Mouse (Mus musculus) spleen, adult 2 months (tissue): ENCODE results near the gene G6pc3. TPM values are rescaled to one million over a fixed set of nuclear protein-coding genes. Genes with fewer than 3 reads are reported as not detected.
A peak's percentile ranks its signal among the peaks of the same experiment; 100 is the strongest.

Source experiments
- DNase-seq, 2 experiments: peaks; one replicate each; pipeline versions ENCODE4 v3.0.0 to v3.0.0-alpha.2; 2012 to 2021; ENCODE audit warnings: low spot score in 2 of 2, low read depth in 1 of 2
- H3K27ac ChIP-seq: fragments of 200-500 bp; 2 replicates; pipeline ENCODE4 v1.5.1; 2012; ENCODE audit warnings: low read length, inconsistent platforms; ENCODE audit not compliant: insufficient read depth
- H3K27me3 ChIP-seq: fragments of 200-500 bp; 2 replicates; pipeline ENCODE4 v1.6.1; 2012; ENCODE audit warnings: mild to moderate bottlenecking, moderate library complexity, low read length, inconsistent platforms; ENCODE audit not compliant: control insufficient read depth, insufficient read depth
- H3K36me3 ChIP-seq: fragments of 200-500 bp; 2 replicates; pipeline ENCODE4 v1.6.1; 2012; ENCODE audit warnings: mild to moderate bottlenecking, low read length, inconsistent platforms; ENCODE audit not compliant: control insufficient read depth, insufficient read depth
- H3K4me1 ChIP-seq: fragments of 200-500 bp; 2 replicates; pipeline ENCODE4 v1.6.1; 2011; ENCODE audit warnings: inconsistent platforms; ENCODE audit not compliant: control insufficient read depth, insufficient read depth, insufficient read length
- H3K4me3 ChIP-seq: fragments of 200-500 bp; 2 replicates; pipeline ENCODE4 v1.5.1; 2011; ENCODE audit warnings: mild to moderate bottlenecking, inconsistent platforms; ENCODE audit not compliant: insufficient read depth, insufficient read length; ENCODE audit errors: extremely low read depth
- CTCF ChIP-seq: fragments of 200-500 bp; IDR thresholded peaks from 2 replicates; pipeline ENCODE4 v1.5.1; 2011; ENCODE audit warnings: mild to moderate bottlenecking, inconsistent platforms; ENCODE audit not compliant: insufficient read depth, insufficient read length, insufficient replicate concordance; ENCODE audit errors: extremely low read depth
- POLR2A ChIP-seq: fragments of 200-500 bp; IDR thresholded peaks from 2 replicates; pipeline ENCODE4 v1.6.1; 2011; ENCODE audit warnings: low read depth, low read length, inconsistent platforms
- WGBS: fragments of 180-500 bp; shearing (Covaris S2); methylation state at CpG from one replicate; pipeline ENCODE4 v1.1.7; 2018; 5-methylcytosine and 5-hydroxymethylcytosine counted together
- polyA plus RNA-seq: library from polyadenylated mRNA; depleted of rRNA; stranded (reverse); fragments of >200 nt; gene quantifications from 2 replicates; pipeline ENCODE4 v1.2.3, GENCODE M21; 2012

G6pc3 gene
- polyA plus RNA-seq, 1 experiment, result 63.9 TPM

- TF ChIP-seq CTCF, result no peak
- TF ChIP-seq POLR2A, result no peak
- peaks cover 29% of the 10 kb centered on the region for H3K36me3 ChIP-seq
- DNase-seq, result no peak
- no peak overlapping the region for H3K27ac ChIP-seq
- no peaks in the 10 kb centered on the region for H3K27me3 ChIP-seq
- 84% methylated on average over 6 of the region's 6 CpGs for WGBS
- no peak overlapping the region for H3K4me3 ChIP-seq
- no peaks in the 10 kb centered on the region for H3K4me1 ChIP-seq
Measured at GRCm38 (mm10) chr11:102165971-102166722, 23.3 kb upstream of the G6pc3 start.

- WGBS, result 95% methylated on average over 5 of the region's 5 CpGs
- no peaks in the 10 kb centered on the region for H3K27me3 ChIP-seq
- peaks cover 26% of the 10 kb centered on the region for H3K36me3 ChIP-seq
- no peaks in the 10 kb centered on the region for H3K4me1 ChIP-seq
- no peak for DNase-seq
- no peak overlapping the region for H3K4me3 ChIP-seq
- no peak overlapping the region for H3K27ac ChIP-seq
- TF ChIP-seq POLR2A (no peak), CTCF (no peak)
Measured at GRCm38 (mm10) chr11:102167539-102167938, 21.9 kb upstream of the G6pc3 start.

- DNase-seq, result no peak
- H3K27me3 ChIP-seq, result no peaks in the 10 kb centered on the region
- H3K36me3 ChIP-seq, result peaks cover 17% of the 10 kb centered on the region
- no peaks in the 10 kb centered on the region for H3K4me1 ChIP-seq
- 89% methylated on average over 5 of the region's 5 CpGs for WGBS
- H3K27ac ChIP-seq, result no peak overlapping the region
- TF ChIP-seq POLR2A (no peak), CTCF (no peak)
- H3K4me3 ChIP-seq, result no peak overlapping the region
Measured at GRCm38 (mm10) chr11:102168689-102169088, 20.7 kb upstream of the G6pc3 start.

- peaks cover 20% of the 10 kb centered on the region for H3K36me3 ChIP-seq
- peaks cover 4% of the 10 kb centered on the region; the same call in 1 of the 2 replicates for H3K4me1 ChIP-seq
- DNase-seq, result no peak
- H3K27me3 ChIP-seq, result no peaks in the 10 kb centered on the region
- TF ChIP-seq POLR2A, result no peak
- no peak for TF ChIP-seq CTCF
- no peak overlapping the region for H3K4me3 ChIP-seq
- H3K27ac ChIP-seq, result no peak overlapping the region
Measured at GRCm38 (mm10) chr11:102179836-102180235, 9.6 kb upstream of the G6pc3 start.

GRCm38 (mm10) chr11:102184253-102184645 is 5.2 kb upstream of the G6pc3 start:
- peaks cover 8% of the 10 kb centered on the region for H3K36me3 ChIP-seq
- H3K27ac ChIP-seq, result no peak overlapping the region
- H3K4me3 ChIP-seq, result peak overlapping the region; percentile 99
- TF ChIP-seq CTCF (no peak), POLR2A (no peak)
- DNase-seq, result no peak
- H3K4me1 ChIP-seq, result peaks cover 4% of the 10 kb centered on the region
- H3K27me3 ChIP-seq, result no peaks in the 10 kb centered on the region
- WGBS, result 4% methylated on average over 7 of the region's 7 CpGs

GRCm38 (mm10) chr11:102184646-102185495 is 4.5 kb upstream of the G6pc3 start, which contains the start of gene Lsm12:
Gene Lsm12, minus strand, starts transcription at chr11:102185296.
- Histone ChIP-seq H3K4me3 (peak within 1 kb of the TSS; percentile 99), H3K36me3 (peaks cover 6% of the 10 kb centered on the region), H3K27ac (peak within 1 kb of the TSS; percentile 92), H3K27me3 (no peaks in the 10 kb centered on the region), H3K4me1 (peaks cover 4% of the 10 kb centered on the region)
- DNase-seq, result peak; percentile 91 to 97
- under 1% methylated on average over 69 of the region's 70 CpGs for WGBS
- peak; percentile 56 for TF ChIP-seq POLR2A
- TF ChIP-seq CTCF, result no peak
